Mouse (Mus musculus) CD4-positive, CD25-positive, alpha-beta regulatory T cell, adult 2 months (primary cell): Measurements from ENCODE around the gene Spint1.

Experiments used
- DNase-seq: peaks from one replicate; pipeline ENCODE4 v3.0.0-alpha.2; 2012; ENCODE audit warnings: low read depth, low spot score

Spint1 gene

GRCm38 (mm10) chr2:119242548-119242947 is 5.4 kb downstream of the Spint1 start:
- no peak for DNase-seq

- DNase-seq = no peak
Observed at GRCm38 (mm10) chr2:119245246-119245645, 8.1 kb downstream of the Spint1 start.

- no peak for DNase-seq
Observed at GRCm38 (mm10) chr2:119247904-119248303, 10.7 kb downstream of the Spint1 start.

GRCm38 (mm10) chr2:119249592-119250061 is 12.5 kb downstream of the Spint1 start:
- DNase-seq = no peak

- no peak for DNase-seq
Observed at GRCm38 (mm10) chr2:119250377-119250776, 13.2 kb downstream of the Spint1 start.

GRCm38 (mm10) chr2:119250826-119251478 is 13.8 kb downstream of the Spint1 start:
- peak; percentile 93 for DNase-seq

- DNase-seq = no peak
Observed at GRCm38 (mm10) chr2:119254976-119255375, 17.8 kb downstream of the Spint1 start.

- no peak for DNase-seq
Observed at GRCm38 (mm10) chr2:119260518-119260917, 23.4 kb downstream of the Spint1 start.

GRCm38 (mm10) chr2:119261326-119261725 is 24.2 kb downstream of the Spint1 start:
- DNase-seq = no peak

- no peak for DNase-seq
Observed at GRCm38 (mm10) chr2:119262978-119263377, 25.8 kb downstream of the Spint1 start.

GRCm38 (mm10) chr2:119263813-119264212 is 26.7 kb downstream of the Spint1 start:
- no peak for DNase-seq

GRCm38 (mm10) chr2:119270286-119270642 is 33.1 kb downstream of the Spint1 start:
- DNase-seq = no peak

- DNase-seq = peak; percentile 70
Observed at GRCm38 (mm10) chr2:119270643-119271331, 33.6 kb downstream of the Spint1 start, which contains the start of gene Rhov. Gene Rhov, minus strand, starts transcription at chr2:119271272.

GRCm38 (mm10) chr2:119274126-119274525 is 37.0 kb downstream of the Spint1 start:
- no peak for DNase-seq

GRCm38 (mm10) chr2:119276926-119277325 is 39.8 kb downstream of the Spint1 start:
- DNase-seq = no peak

- DNase-seq = no peak
Observed at GRCm38 (mm10) chr2:119277810-119278209, 40.6 kb downstream of the Spint1 start.

- no peak for DNase-seq
Observed at GRCm38 (mm10) chr2:119281899-119282565, 44.9 kb downstream of the Spint1 start.

GRCm38 (mm10) chr2:119287372-119287771 is 50.2 kb downstream of the Spint1 start:
- no peak for DNase-seq

- DNase-seq = peak; percentile 99
Observed at GRCm38 (mm10) chr2:119288270-119288882, 51.2 kb downstream of the Spint1 start, which contains the start of gene Vps18. Gene Vps18, plus strand, starts transcription at chr2:119288740.

- DNase-seq = no peak
Observed at GRCm38 (mm10) chr2:119289014-119289416, 51.9 kb downstream of the Spint1 start.

GRCm38 (mm10) chr2:119292281-119292680 is 55.1 kb downstream of the Spint1 start:
- no peak for DNase-seq

- DNase-seq = no peak
Observed at GRCm38 (mm10) chr2:119292852-119293251, 55.7 kb downstream of the Spint1 start.
